Mouse (Mus musculus) myocyte (in vitro differentiated cells): ENCODE measurements at regions not wholly inside any gene's neighbourhood (a gene's known extent, or its start where the extent isn't known, plus 50 kb on each side); places are given as distances from the start of the nearest gene placed in this dataset.

Source experiments
- H3K27me3 ChIP-seq: one replicate; pipeline ENCODE4 v1.6.1; 2011; ENCODE audit not compliant: control insufficient read depth, insufficient read depth, insufficient read length
- H3K36me3 ChIP-seq: one replicate; pipeline ENCODE4 v1.6.1; 2011; ENCODE audit not compliant: control insufficient read depth, insufficient read depth
- H3K4me2 ChIP-seq: one replicate; pipeline ENCODE4 v1.6.1; 2011; ENCODE audit warnings: low read depth, control low read depth
- H3K4me3 ChIP-seq: one replicate; pipeline ENCODE4 v1.5.1; 2011; ENCODE audit warnings: mild to moderate bottlenecking, control low read depth, moderate library complexity
- H3K79me2 ChIP-seq: one replicate; pipeline ENCODE4 v1.6.1; 2011; ENCODE audit not compliant: control insufficient read depth, insufficient read depth
- H3ac ChIP-seq: one replicate; pipeline ENCODE4 v1.6.1; 2011; ENCODE audit not compliant: control insufficient read depth, insufficient read length
- CEBPB ChIP-seq: IDR thresholded peaks from 2 replicates; pipeline ENCODE4 v1.6.1; 2011; ENCODE audit warnings: mild to moderate bottlenecking, moderate library complexity; ENCODE audit not compliant: poor library complexity, insufficient read depth, severe bottlenecking
- E2F4 ChIP-seq: IDR thresholded peaks from one replicate; pipeline ENCODE4 v1.6.1; 2011; ENCODE audit warnings: mild to moderate bottlenecking, control low read depth, moderate library complexity; ENCODE audit not compliant: insufficient read depth
- MAX ChIP-seq: IDR thresholded peaks from one replicate; pipeline ENCODE4 v1.6.1; 2011; ENCODE audit warnings: low read depth, mild to moderate bottlenecking, control low read depth
- MYOD1 ChIP-seq, 3 experiments: IDR thresholded peaks; one replicate each; pipeline ENCODE4 v1.6.1; 2011; ENCODE audit warnings: control low read depth in 2 of 3, low read depth in 2 of 3, mild to moderate bottlenecking in 2 of 3, moderate library complexity in 1 of 3; ENCODE audit not compliant: insufficient read length in 2 of 3, control insufficient read depth in 1 of 3
- MYOG ChIP-seq, 3 experiments: IDR thresholded peaks; one replicate each; pipeline ENCODE4 v1.6.1; 2011; ENCODE audit warnings: control low read depth in 2 of 3, low read depth in 2 of 3, mild to moderate bottlenecking in 2 of 3; ENCODE audit not compliant: insufficient read length in 2 of 3, control insufficient read depth in 1 of 3, insufficient read depth in 1 of 3
- POLR2A ChIP-seq: IDR thresholded peaks from one replicate; pipeline ENCODE4 v1.6.1; 2011; ENCODE audit warnings: low read depth, mild to moderate bottlenecking, control low read depth, moderate library complexity; ENCODE audit not compliant: insufficient read length
- POLR2AphosphoS2 ChIP-seq: IDR thresholded peaks from one replicate; pipeline ENCODE4 v1.6.1; 2011; ENCODE audit warnings: low read depth, control low read depth; ENCODE audit not compliant: insufficient read length
- REST ChIP-seq: IDR thresholded peaks from one replicate; pipeline ENCODE4 v1.6.1; 2011; ENCODE audit warnings: mild to moderate bottlenecking, control low read depth, moderate library complexity; ENCODE audit not compliant: insufficient read depth, insufficient read length
- SRF ChIP-seq: IDR thresholded peaks from one replicate; pipeline ENCODE4 v1.6.1; 2011; ENCODE audit warnings: low read depth; ENCODE audit not compliant: control insufficient read depth, insufficient read length
- TCF12 ChIP-seq: IDR thresholded peaks from one replicate; pipeline ENCODE4 v1.6.1; 2011; ENCODE audit warnings: mild to moderate bottlenecking, control low read depth; ENCODE audit not compliant: poor library complexity, insufficient read depth, severe bottlenecking
- TCF3 ChIP-seq: IDR thresholded peaks from one replicate; pipeline ENCODE4 v1.6.1; 2011; ENCODE audit warnings: low read depth, control low read depth; ENCODE audit not compliant: insufficient read length
- USF1 ChIP-seq: IDR thresholded peaks from one replicate; pipeline ENCODE4 v1.6.1; 2011; ENCODE audit warnings: low read depth, mild to moderate bottlenecking, control low read depth, moderate library complexity

GRCm38 (mm10) chr1:73075699-73076373 is 60.1 kb upstream of the Tnp1 start:
- H3ac ChIP-seq, result no peak overlapping the region
- no peaks in the 10 kb centered on the region for H3K36me3 ChIP-seq
- H3K4me3 ChIP-seq, result no peak overlapping the region
- no peak for TF ChIP-seq POLR2A
- no peak for TF ChIP-seq MAX
- no peak for TF ChIP-seq E2F4
- no peak for TF ChIP-seq MYOG (IDR thresholded peaks at IDR 0.05; ENCODE audit: control insufficient read depth in 1 of 3, insufficient read depth in 1 of 3, insufficient read length in 2 of 3, low read depth in 2 of 3)
- no peak for TF ChIP-seq CEBPB
- TF ChIP-seq REST, result no peak
- no peak for TF ChIP-seq TCF12
- no peak for TF ChIP-seq USF1
- TF ChIP-seq POLR2AphosphoS2, result no peak
- TF ChIP-seq SRF, result no peak
- TF ChIP-seq TCF3, result no peak
- TF ChIP-seq MYOD1 (IDR thresholded peaks at IDR 0.05; ENCODE audit: control insufficient read depth in 1 of 3, insufficient read length in 2 of 3, low read depth in 2 of 3), result no peak
- no peaks in the 10 kb centered on the region for H3K27me3 ChIP-seq
- no peak overlapping the region for H3K4me2 ChIP-seq
- H3K79me2 ChIP-seq, result no peaks in the 10 kb centered on the region

- H3K36me3 ChIP-seq, result no peaks in the 10 kb centered on the region
- TF ChIP-seq POLR2A (no peak), MYOG (IDR thresholded peaks at IDR 0.05; ENCODE audit: control insufficient read depth in 1 of 3, insufficient read depth in 1 of 3, insufficient read length in 2 of 3, low read depth in 2 of 3) (no peak), TCF12 (no peak), MAX (no peak), E2F4 (no peak), CEBPB (no peak), SRF (no peak)
- H3K4me2 ChIP-seq, result no peak overlapping the region
- H3K27me3 ChIP-seq, result no peaks in the 10 kb centered on the region
- H3K79me2 ChIP-seq, result no peaks in the 10 kb centered on the region
- H3K4me3 ChIP-seq, result no peak overlapping the region
- H3ac ChIP-seq, result no peak overlapping the region
These were observed 59.5 kb upstream of the Tnp1 start for GRCm38 (mm10) chr1:73075159-73075558.

- Histone ChIP-seq H3K79me2 (no peaks in the 10 kb centered on the region), H3K36me3 (no peaks in the 10 kb centered on the region), H3K4me3 (no peak overlapping the region), H3K27me3 (no peaks in the 10 kb centered on the region), H3K4me2 (no peak overlapping the region), H3ac (no peak overlapping the region)
- TF ChIP-seq TCF12, result no peak
- TF ChIP-seq MAX, result no peak
- no peak for TF ChIP-seq USF1
- TF ChIP-seq MYOD1 (IDR thresholded peaks at IDR 0.05; ENCODE audit: control insufficient read depth in 1 of 3, insufficient read length in 2 of 3, low read depth in 2 of 3), result no peak
- no peak for TF ChIP-seq SRF
- TF ChIP-seq TCF3, result no peak
- TF ChIP-seq REST, result no peak
- no peak for TF ChIP-seq POLR2A
- TF ChIP-seq E2F4, result no peak
- no peak for TF ChIP-seq POLR2AphosphoS2
- TF ChIP-seq MYOG (IDR thresholded peaks at IDR 0.05; ENCODE audit: control insufficient read depth in 1 of 3, insufficient read depth in 1 of 3, insufficient read length in 2 of 3, low read depth in 2 of 3), result no peak
- TF ChIP-seq CEBPB, result no peak
These were observed 58.8 kb upstream of the Tnp1 start for GRCm38 (mm10) chr1:73074525-73074924.

GRCm38 (mm10) chr1:73072237-73072904 is 56.7 kb upstream of the Tnp1 start:
- TF ChIP-seq POLR2A, result no peak
- no peak for TF ChIP-seq POLR2AphosphoS2
- TF ChIP-seq REST, result no peak
- TF ChIP-seq USF1, result no peak
- no peak for TF ChIP-seq MAX
- TF ChIP-seq TCF12, result no peak
- no peak for TF ChIP-seq SRF
- TF ChIP-seq MYOD1 (IDR thresholded peaks at IDR 0.05; ENCODE audit: control insufficient read depth in 1 of 3, insufficient read length in 2 of 3, low read depth in 2 of 3), result no peak
- TF ChIP-seq TCF3, result no peak
- no peak for TF ChIP-seq E2F4
- no peak for TF ChIP-seq MYOG (IDR thresholded peaks at IDR 0.05; ENCODE audit: control insufficient read depth in 1 of 3, insufficient read depth in 1 of 3, insufficient read length in 2 of 3, low read depth in 2 of 3)
- no peak for TF ChIP-seq CEBPB
- Histone ChIP-seq H3K36me3 (no peaks in the 10 kb centered on the region), H3K4me2 (no peak overlapping the region), H3K79me2 (no peaks in the 10 kb centered on the region), H3ac (no peak overlapping the region), H3K27me3 (no peaks in the 10 kb centered on the region), H3K4me3 (no peak overlapping the region)
